Mouse (Mus musculus): ENCODE results near the gene Nid1.
"Not testable (repeated sequence)": the region's sequence is repeated elsewhere in the genome, so short reads cannot be mapped to it uniquely, and the experiment has no call there.

The Nid1 gene

GRCm38 (mm10) chr13:13437460-13438015 is at the start of gene Nid1:
Nid1 (plus strand) TSS chr13:13437551.
- DNase-seq (ENCODE audit: low spot score), result not testable (repeated sequence)

- peak; percentile 27 for DNase-seq (ENCODE audit: low spot score)
Observed at GRCm38 (mm10) chr13:13393228-13394095, 43.9 kb upstream of the Nid1 start, which contains the start of gene Gpr137b. Gpr137b (minus strand) TSS chr13:13394014.

- not testable (repeated sequence) for DNase-seq (ENCODE audit: low spot score)
Observed at GRCm38 (mm10) chr13:13394096-13394395, 43.3 kb upstream of the Nid1 start.

- not testable (repeated sequence) for DNase-seq (ENCODE audit: low spot score)
Observed at GRCm38 (mm10) chr13:13400851-13401250, 36.5 kb upstream of the Nid1 start.

GRCm38 (mm10) chr13:13402818-13403217 is 34.5 kb upstream of the Nid1 start:
- not testable (repeated sequence) for DNase-seq (ENCODE audit: low spot score)

- DNase-seq (ENCODE audit: low spot score), result not testable (repeated sequence)
Observed at GRCm38 (mm10) chr13:13403366-13403765, 34.0 kb upstream of the Nid1 start.

GRCm38 (mm10) chr13:13403839-13404238 is 33.5 kb upstream of the Nid1 start:
- DNase-seq (ENCODE audit: low spot score), result not testable (repeated sequence)

GRCm38 (mm10) chr13:13404517-13405155 is 32.7 kb upstream of the Nid1 start:
- not testable (repeated sequence) for DNase-seq (ENCODE audit: low spot score)

- not testable (repeated sequence) for DNase-seq (ENCODE audit: low spot score)
Observed at GRCm38 (mm10) chr13:13405511-13405910, 31.8 kb upstream of the Nid1 start.

GRCm38 (mm10) chr13:13414206-13414605 is 23.1 kb upstream of the Nid1 start:
- DNase-seq (ENCODE audit: low spot score), result no peak

- DNase-seq (ENCODE audit: low spot score), result peak; percentile 36
Observed at GRCm38 (mm10) chr13:13415120-13416006, 22.0 kb upstream of the Nid1 start.

GRCm38 (mm10) chr13:13416007-13416337 is 21.4 kb upstream of the Nid1 start:
- not testable (repeated sequence) for DNase-seq (ENCODE audit: low spot score)

- DNase-seq (ENCODE audit: low spot score), result not testable (repeated sequence)
Observed at GRCm38 (mm10) chr13:13418859-13419258, 18.5 kb upstream of the Nid1 start.

- DNase-seq (ENCODE audit: low spot score), result not testable (repeated sequence)
Observed at GRCm38 (mm10) chr13:13423301-13423700, 14.1 kb upstream of the Nid1 start.

GRCm38 (mm10) chr13:13436161-13436560 is 1.2 kb upstream of the Nid1 start:
- not testable (repeated sequence) for DNase-seq (ENCODE audit: low spot score)

- DNase-seq (ENCODE audit: low spot score), result not testable (repeated sequence)
Observed at GRCm38 (mm10) chr13:13438112-13438953, 982 bp downstream of the Nid1 start.

- not testable (repeated sequence) for DNase-seq (ENCODE audit: low spot score)
Observed at GRCm38 (mm10) chr13:13445601-13446000, 8.2 kb downstream of the Nid1 start.

- not testable (repeated sequence) for DNase-seq (ENCODE audit: low spot score)
Observed at GRCm38 (mm10) chr13:13446711-13447443, 9.5 kb downstream of the Nid1 start.

- DNase-seq (ENCODE audit: low spot score), result not testable (repeated sequence)
Observed at GRCm38 (mm10) chr13:13449981-13450380, 12.6 kb downstream of the Nid1 start.

- DNase-seq (ENCODE audit: low spot score), result not testable (repeated sequence)
Observed at GRCm38 (mm10) chr13:13450931-13451330, 13.6 kb downstream of the Nid1 start.
